Mouse (Mus musculus): ENCODE results near the gene Pgc. TPM values are rescaled to one million over a fixed set of nuclear protein-coding genes. Genes with fewer than 3 reads are reported as not detected.

Pgc gene
- total and polyA plus RNA-seq, 2 experiments = 0.26 TPM; not detected in 1

DNA sequence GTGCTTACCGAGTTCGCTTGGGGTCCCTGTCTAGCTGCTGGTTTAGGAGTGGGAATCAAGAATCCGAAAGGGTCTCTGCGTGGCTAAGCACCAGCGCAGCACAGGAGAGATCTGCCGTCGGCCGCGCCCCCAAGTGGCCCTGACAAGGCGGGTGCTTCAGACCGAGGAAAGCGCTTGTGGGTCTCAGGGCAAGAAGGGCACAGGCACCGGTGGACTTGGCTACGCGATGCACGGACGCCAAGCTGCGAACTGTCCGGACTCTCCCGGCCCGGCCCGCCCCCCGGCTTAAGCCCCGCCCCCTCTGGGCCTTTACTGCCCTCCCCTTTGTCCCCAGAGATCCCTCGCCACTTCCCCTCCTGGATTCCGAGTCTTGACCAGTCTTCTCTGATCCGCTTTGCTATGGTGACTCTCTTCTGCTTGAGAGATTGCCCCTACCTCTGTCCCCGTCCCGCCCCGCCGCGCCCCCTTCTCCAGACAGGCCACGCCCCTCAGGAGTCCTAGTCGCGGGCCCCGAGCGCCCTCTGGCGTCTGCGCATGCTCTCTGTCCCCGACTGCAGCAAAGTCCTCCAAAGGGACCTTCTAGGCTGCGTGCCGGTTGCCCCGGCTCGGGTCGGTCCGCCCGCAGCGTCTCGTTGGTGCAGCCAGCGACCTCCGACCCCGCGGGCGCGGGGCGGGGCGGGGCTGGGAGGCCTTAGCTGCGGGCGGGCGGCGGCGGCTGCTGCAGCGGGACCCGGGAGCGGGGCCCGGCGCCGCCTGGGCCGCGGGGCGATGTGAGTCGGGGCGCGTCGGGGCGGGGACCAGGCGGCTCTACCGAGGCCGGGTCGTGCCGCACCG lies 31.9 kb upstream of the Pgc start, which contains the start of gene Prickle4:
Gene Prickle4, minus strand, starts transcription at position 234 of the 834 bp plus-strand sequence.
- TF ChIP-seq CTCF (IDR thresholded peaks at IDR 0.05; ENCODE audit: low read depth, low read length) = peak; percentile 85
- 0 out of 2 replicates have a peak, but pooled peaks have one; percentile 33 for TF ChIP-seq POLR2A (IDR thresholded peaks at IDR 0.05; ENCODE audit: extremely low read depth, insufficient read depth, low read length)
- H3K4me1 ChIP-seq (ENCODE audit: control insufficient read depth, insufficient read depth, low read length) = peaks cover 6% of the 10 kb centered on the region
- peak within 1 kb of the TSS; percentile 72 for H3K4me3 ChIP-seq (ENCODE audit: insufficient read depth, low read depth, low read length)
- peak within 1 kb of the TSS; percentile 88 for H3K9ac ChIP-seq (ENCODE audit: low read depth, low read length)
- WGBS = under 1% methylated on average over 77 of the region's 82 CpGs
- peak; percentile 84 for DNase-seq (ENCODE audit: extremely low read depth, low read depth, low spot score)
- H3K79me2 ChIP-seq (ENCODE audit: control insufficient read depth, insufficient read depth, low read length) = no peaks in the 10 kb centered on the region; the same call in 1 of the 2 replicates
- H3K27ac ChIP-seq (replicated peaks; ENCODE audit: insufficient read depth, low read depth, low read length) = peak within 1 kb of the TSS; percentile 81
- no peaks in the 10 kb centered on the region for H3K36me3 ChIP-seq (ENCODE audit: control insufficient read depth, insufficient read depth, low read length)
- no peaks in the 10 kb centered on the region for H3K27me3 ChIP-seq (ENCODE audit: control insufficient read depth, insufficient read depth, low read length)

DNA sequence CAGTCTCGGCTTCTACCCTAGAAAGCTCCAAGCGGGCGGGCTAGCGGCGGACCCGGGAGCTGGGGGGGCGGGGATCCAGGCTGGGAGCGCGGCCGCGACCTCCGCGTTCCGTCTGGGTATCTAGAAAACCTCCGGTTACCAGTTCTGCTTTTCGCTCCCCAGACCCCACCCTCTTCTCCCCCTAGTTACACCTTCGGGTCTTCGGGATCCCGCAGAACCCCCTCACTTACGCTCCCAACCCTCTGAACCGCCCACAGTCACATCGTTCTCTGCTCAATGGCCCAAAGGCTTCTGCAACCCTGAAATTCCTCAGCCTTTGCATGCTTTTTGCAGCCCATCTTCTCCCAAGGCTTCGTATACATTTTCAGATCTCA lies 31.3 kb upstream of the Pgc start:
- H3K27me3 ChIP-seq (ENCODE audit: control insufficient read depth, insufficient read depth, low read length) = no peaks in the 10 kb centered on the region
- TF ChIP-seq CTCF (IDR thresholded peaks at IDR 0.05; ENCODE audit: low read depth, low read length) = no peak
- no peak for TF ChIP-seq POLR2A (IDR thresholded peaks at IDR 0.05; ENCODE audit: extremely low read depth, insufficient read depth, low read length)

DNA sequence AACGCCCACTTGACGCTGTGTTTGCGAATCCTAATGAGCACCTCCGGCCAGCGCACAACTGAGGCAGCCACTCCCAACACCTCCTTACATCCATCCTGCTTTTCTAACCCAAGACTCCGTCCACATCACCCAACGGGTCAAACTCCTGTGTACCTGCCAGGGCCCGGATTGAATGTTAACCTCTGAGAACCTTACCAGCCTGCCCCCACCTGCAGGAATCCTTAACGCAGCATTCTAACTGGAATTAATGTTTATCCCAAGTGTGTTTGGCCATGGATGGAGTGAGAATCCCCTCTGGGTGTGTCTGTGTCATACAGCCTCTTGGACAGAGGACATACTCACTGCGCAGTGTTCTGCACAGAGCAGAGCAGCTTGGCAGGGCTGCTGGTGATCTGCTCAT lies 28.5 kb upstream of the Pgc start:
- Histone ChIP-seq H3K4me3 (ENCODE audit: insufficient read depth, low read depth, low read length) (no peak overlapping the region), H3K4me1 (ENCODE audit: control insufficient read depth, insufficient read depth, low read length) (peaks cover 6% of the 10 kb centered on the region), H3K9ac (ENCODE audit: low read depth, low read length) (no peak overlapping the region), H3K27ac (replicated peaks; ENCODE audit: insufficient read depth, low read depth, low read length) (no peak overlapping the region), H3K36me3 (ENCODE audit: control insufficient read depth, insufficient read depth, low read length) (peaks cover 2% of the 10 kb centered on the region; the same call in 1 of the 2 replicates), H3K79me2 (ENCODE audit: control insufficient read depth, insufficient read depth, low read length) (no peaks in the 10 kb centered on the region; the same call in 1 of the 2 replicates), H3K27me3 (ENCODE audit: control insufficient read depth, insufficient read depth, low read length) (no peaks in the 10 kb centered on the region)
- no peak for DNase-seq (ENCODE audit: extremely low read depth, low read depth, low spot score)
- TF ChIP-seq CTCF (IDR thresholded peaks at IDR 0.05; ENCODE audit: low read depth, low read length) (no peak), POLR2A (IDR thresholded peaks at IDR 0.05; ENCODE audit: extremely low read depth, insufficient read depth, low read length) (no peak)
- 80% methylated on average over 10 of the region's 10 CpGs for WGBS

More for the DNA sequence above, 31.3 kb upstream of the Pgc start:
- DNase-seq (ENCODE audit: extremely low read depth, low read depth, low spot score) = no peak
- Histone ChIP-seq H3K79me2 (ENCODE audit: control insufficient read depth, insufficient read depth, low read length) (no peaks in the 10 kb centered on the region; the same call in 1 of the 2 replicates), H3K27ac (replicated peaks; ENCODE audit: insufficient read depth, low read depth, low read length) (0 out of 2 replicates have a peak overlapping the region, but pooled peaks have one; percentile 5), H3K36me3 (ENCODE audit: control insufficient read depth, insufficient read depth, low read length) (no peaks in the 10 kb centered on the region), H3K4me3 (ENCODE audit: insufficient read depth, low read depth, low read length) (peak overlapping the region; percentile 72), H3K4me1 (ENCODE audit: control insufficient read depth, insufficient read depth, low read length) (peaks cover 6% of the 10 kb centered on the region), H3K9ac (ENCODE audit: low read depth, low read length) (peak overlapping the region; percentile 88)
- WGBS = under 1% methylated on average over 23 of the region's 23 CpGs

DNA sequence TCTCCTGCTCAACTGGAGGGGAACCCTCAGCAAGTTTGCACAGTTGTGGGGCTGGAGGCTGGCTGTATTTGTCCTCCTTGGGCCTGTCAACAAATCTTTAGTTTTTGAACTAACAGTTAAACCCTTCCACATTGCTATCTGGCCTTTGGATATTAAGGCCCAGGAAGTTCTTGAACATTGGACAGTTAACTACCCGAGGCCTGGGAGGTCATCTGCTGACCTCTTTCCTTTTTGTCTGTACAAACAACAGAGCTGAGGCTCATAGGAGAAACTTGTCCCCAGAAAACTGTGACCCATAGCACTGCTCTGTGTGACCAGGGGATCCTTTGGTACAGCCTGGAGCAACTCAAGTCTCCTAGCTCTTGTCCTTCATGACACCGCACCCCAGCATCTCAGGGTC lies 27.6 kb upstream of the Pgc start:
- Histone ChIP-seq H3K4me3 (ENCODE audit: insufficient read depth, low read depth, low read length) (no peak overlapping the region), H3K79me2 (ENCODE audit: control insufficient read depth, insufficient read depth, low read length) (no peaks in the 10 kb centered on the region; the same call in 1 of the 2 replicates), H3K27ac (replicated peaks; ENCODE audit: insufficient read depth, low read depth, low read length) (no peak overlapping the region)

DNA sequence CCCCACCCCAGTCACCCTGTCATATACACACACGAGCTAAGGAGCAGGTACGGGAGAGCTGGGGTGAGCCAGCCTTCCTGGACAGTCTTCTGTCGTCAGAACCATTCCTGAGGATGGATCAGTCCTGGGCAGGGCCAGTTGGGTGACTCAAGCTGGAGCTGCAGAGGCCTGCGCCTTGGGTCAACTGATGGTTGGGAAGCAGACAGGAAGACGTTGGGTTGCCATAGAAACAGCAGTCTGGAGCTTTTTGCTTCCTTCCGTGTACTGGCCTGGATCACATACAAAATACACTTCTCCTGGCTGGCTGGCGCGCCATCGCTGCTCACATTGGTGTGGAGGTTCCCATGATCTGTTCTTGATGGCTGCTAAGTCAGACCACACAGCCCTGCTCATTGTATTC lies 24.8 kb upstream of the Pgc start:
- Histone ChIP-seq H3K79me2 (ENCODE audit: control insufficient read depth, insufficient read depth, low read length) (no peaks in the 10 kb centered on the region), H3K4me3 (ENCODE audit: insufficient read depth, low read depth, low read length) (no peak overlapping the region), H3K27me3 (ENCODE audit: control insufficient read depth, insufficient read depth, low read length) (no peaks in the 10 kb centered on the region), H3K27ac (replicated peaks; ENCODE audit: insufficient read depth, low read depth, low read length) (no peak overlapping the region), H3K4me1 (ENCODE audit: control insufficient read depth, insufficient read depth, low read length) (no peaks in the 10 kb centered on the region), H3K36me3 (ENCODE audit: control insufficient read depth, insufficient read depth, low read length) (peaks cover 2% of the 10 kb centered on the region; the same call in 1 of the 2 replicates), H3K9ac (ENCODE audit: low read depth, low read length) (no peak overlapping the region)
- no peak for TF ChIP-seq CTCF (IDR thresholded peaks at IDR 0.05; ENCODE audit: low read depth, low read length)
- TF ChIP-seq POLR2A (IDR thresholded peaks at IDR 0.05; ENCODE audit: extremely low read depth, insufficient read depth, low read length) = no peak
- DNase-seq (ENCODE audit: extremely low read depth, low read depth, low spot score) = no peak
- WGBS = 92% methylated on average over 9 of the region's 9 CpGs

More for the DNA sequence above, 27.6 kb upstream of the Pgc start:
- Histone ChIP-seq H3K9ac (ENCODE audit: low read depth, low read length) (no peak overlapping the region), H3K4me1 (ENCODE audit: control insufficient read depth, insufficient read depth, low read length) (peaks cover 5% of the 10 kb centered on the region), H3K36me3 (ENCODE audit: control insufficient read depth, insufficient read depth, low read length) (peaks cover 2% of the 10 kb centered on the region; the same call in 1 of the 2 replicates), H3K27me3 (ENCODE audit: control insufficient read depth, insufficient read depth, low read length) (no peaks in the 10 kb centered on the region)
- TF ChIP-seq CTCF (IDR thresholded peaks at IDR 0.05; ENCODE audit: low read depth, low read length) = no peak
- no peak for TF ChIP-seq POLR2A (IDR thresholded peaks at IDR 0.05; ENCODE audit: extremely low read depth, insufficient read depth, low read length)
- peak; percentile 27 for DNase-seq (ENCODE audit: extremely low read depth, low read depth, low spot score)
- 54% methylated on average over 2 of the region's 2 CpGs for WGBS

Measured in liver, adult 2 months (tissue).